Mouse (Mus musculus) testis, adult 2 months (tissue): ENCODE measurements around the gene Ier2. TPM values are rescaled to one million over a fixed set of nuclear protein-coding genes. Genes with fewer than 3 reads are reported as not detected.

Experiments
- H3K27ac ChIP-seq: fragments of 200-500 bp; 2 replicates; pipeline ENCODE4 v1.5.1; 2012; ENCODE audit warnings: low read depth, low read length; ENCODE audit not compliant: control insufficient read depth, insufficient read depth
- H3K27me3 ChIP-seq: fragments of 200-500 bp; 2 replicates; pipeline ENCODE4 v1.6.1; 2012; ENCODE audit warnings: mild to moderate bottlenecking, low read length, moderate library complexity; ENCODE audit not compliant: control insufficient read depth, insufficient read depth
- H3K36me3 ChIP-seq: fragments of 200-500 bp; 2 replicates; pipeline ENCODE4 v1.6.1; 2012; ENCODE audit warnings: mild to moderate bottlenecking, low read length; ENCODE audit not compliant: control insufficient read depth, insufficient read depth
- H3K4me1 ChIP-seq: fragments of 200-500 bp; 2 replicates; pipeline ENCODE4 v1.6.1; 2012; ENCODE audit warnings: low read length; ENCODE audit not compliant: control insufficient read depth, insufficient read depth
- H3K4me3 ChIP-seq: fragments of 200-500 bp; 2 replicates; pipeline ENCODE4 v1.5.1; 2012; ENCODE audit warnings: low read depth, mild to moderate bottlenecking, low read length, moderate library complexity, mixed read lengths; ENCODE audit not compliant: control insufficient read depth
- CTCF ChIP-seq: fragments of 200-500 bp; IDR thresholded peaks from 2 replicates; pipeline ENCODE4 v1.5.1; 2012; ENCODE audit warnings: low read depth, mild to moderate bottlenecking, inconsistent platforms, low read length, moderate library complexity; ENCODE audit not compliant: control insufficient read depth, insufficient read depth, insufficient replicate concordance
- POLR2A ChIP-seq: fragments of 200-500 bp; IDR thresholded peaks from 2 replicates; pipeline ENCODE4 v1.6.1; 2012; ENCODE audit warnings: low read depth, mild to moderate bottlenecking, inconsistent platforms, low read length, moderate library complexity; ENCODE audit not compliant: control insufficient read depth
- polyA plus RNA-seq: library from polyadenylated mRNA; depleted of rRNA; stranded (reverse); fragments of >200 nt; gene quantifications from 2 replicates; pipeline ENCODE4 v1.2.3, GENCODE M21; 2012

Gene Ier2
- polyA plus RNA-seq, 1 experiment, result 2.3 TPM

- no peaks in the 10 kb centered on the region for H3K27me3 ChIP-seq
- H3K27ac ChIP-seq, result no peak overlapping the region
- TF ChIP-seq POLR2A (no peak), CTCF (no peak)
- H3K4me1 ChIP-seq, result peaks cover 5% of the 10 kb centered on the region; the same call in 1 of the 2 replicates
- peaks cover 9% of the 10 kb centered on the region for H3K36me3 ChIP-seq
- no peak overlapping the region for H3K4me3 ChIP-seq
Measured at GRCm38 (mm10) chr8:84697166-84698130, 34.8 kb upstream of the Ier2 start.

- no peak overlapping the region for H3K4me3 ChIP-seq
- no peaks in the 10 kb centered on the region for H3K27me3 ChIP-seq
- peaks cover 2% of the 10 kb centered on the region; the same call in 1 of the 2 replicates for H3K4me1 ChIP-seq
- TF ChIP-seq CTCF (no peak), POLR2A (no peak)
- H3K27ac ChIP-seq, result no peak overlapping the region
- H3K36me3 ChIP-seq, result peaks cover 9% of the 10 kb centered on the region
Measured at GRCm38 (mm10) chr8:84695140-84695539, 32.5 kb upstream of the Ier2 start.

GRCm38 (mm10) chr8:84693332-84693731 is 30.7 kb upstream of the Ier2 start:
- TF ChIP-seq CTCF, result no peak
- Histone ChIP-seq H3K4me3 (no peak overlapping the region), H3K27ac (no peak overlapping the region), H3K36me3 (peaks cover 6% of the 10 kb centered on the region; the same call in 1 of the 2 replicates), H3K4me1 (peaks cover 2% of the 10 kb centered on the region), H3K27me3 (no peaks in the 10 kb centered on the region)

- H3K27ac ChIP-seq, result peak overlapping the region; percentile 84
- H3K36me3 ChIP-seq, result 0 out of 2 replicates have a peak, but pooled peaks cover 4% of the 10 kb centered on the region
- peak overlapping the region; percentile 97 for H3K4me3 ChIP-seq
- peaks cover 21% of the 10 kb centered on the region for H3K4me1 ChIP-seq
- H3K27me3 ChIP-seq, result no peaks in the 10 kb centered on the region
- TF ChIP-seq CTCF (no peak), POLR2A (peak; percentile 63; the same call in 1 of the 2 replicates)
Measured at GRCm38 (mm10) chr8:84689091-84689915, 26.7 kb upstream of the Ier2 start.

GRCm38 (mm10) chr8:84687705-84688100 is 25.1 kb upstream of the Ier2 start, which contains the start of gene Nacc1:
Gene Nacc1 (minus strand): TSS chr8:84687862.
- Histone ChIP-seq H3K4me3 (peak within 1 kb of the TSS; percentile 98), H3K27me3 (no peaks in the 10 kb centered on the region), H3K27ac (peak within 1 kb of the TSS; percentile 98), H3K36me3 (no peaks in the 10 kb centered on the region), H3K4me1 (peaks cover 21% of the 10 kb centered on the region)
- TF ChIP-seq CTCF, result no peak
- TF ChIP-seq POLR2A, result peak; percentile 77

- Histone ChIP-seq H3K4me3 (peak overlapping the region; percentile 98), H3K4me1 (peaks cover 21% of the 10 kb centered on the region), H3K36me3 (no peaks in the 10 kb centered on the region), H3K27ac (peak overlapping the region; percentile 98), H3K27me3 (no peaks in the 10 kb centered on the region)
- TF ChIP-seq POLR2A (no peak), CTCF (no peak)
Measured at GRCm38 (mm10) chr8:84687003-84687704, 24.5 kb upstream of the Ier2 start.
